Mouse (Mus musculus): ENCODE data around the gene Limd2. TPM values are rescaled to one million over a fixed set of nuclear protein-coding genes. Genes with fewer than 3 reads are reported as not detected.

Limd2 gene
- polyA plus RNA-seq, 1 experiment from 2014 or later, result 187 TPM

Other genes with a start within 250 kb of the Limd2 start
- gene Cyb561, start 207.5 kb downstream of the Limd2 start, polyA plus RNA-seq (2015; fragmentation: Nextera tagmentation; extraction: Ambion mirVana), result 27.6 and 29.8 TPM in 2 replicates
- gene Ace, start 192.9 kb downstream of the Limd2 start, polyA plus RNA-seq (2015; fragmentation: Nextera tagmentation; extraction: Ambion mirVana), result 2.0 and 2.4 TPM in 2 replicates
- gene Ace3, start 166.2 kb downstream of the Limd2 start, polyA plus RNA-seq (2015; fragmentation: Nextera tagmentation; extraction: Ambion mirVana), result not detected in 2 replicates
- gene Kcnh6, start 152.7 kb downstream of the Limd2 start, polyA plus RNA-seq (2015; fragmentation: Nextera tagmentation; extraction: Ambion mirVana), result 9.2 and 16.7 TPM in 2 replicates
- 110 and 116 TPM in 2 replicates for gene Dcaf7, start 124.0 kb downstream of the Limd2 start, polyA plus RNA-seq (2015; fragmentation: Nextera tagmentation; extraction: Ambion mirVana)
- gene Taco1, start 94.8 kb downstream of the Limd2 start, polyA plus RNA-seq (2015; fragmentation: Nextera tagmentation; extraction: Ambion mirVana), result 7.5 and 8.9 TPM in 2 replicates
- gene Map3k3, start 76.2 kb downstream of the Limd2 start, polyA plus RNA-seq (2015; fragmentation: Nextera tagmentation; extraction: Ambion mirVana), result 15.9 and 18.0 TPM in 2 replicates
- not detected in 2 replicates for gene Gm10840, start within 50 bp of the Limd2 start, polyA plus RNA-seq (2015; fragmentation: Nextera tagmentation; extraction: Ambion mirVana)
- 32.8 and 33.5 TPM in 2 replicates for gene Strada, start 41.3 kb upstream of the Limd2 start, polyA plus RNA-seq (2015; fragmentation: Nextera tagmentation; extraction: Ambion mirVana)
- gene Ccdc47, start 55.5 kb upstream of the Limd2 start, polyA plus RNA-seq (2015; fragmentation: Nextera tagmentation; extraction: Ambion mirVana), result 96.7 and 111 TPM in 2 replicates
- 87.1 and 89.8 TPM in 2 replicates for gene Ddx42, start 56.1 kb upstream of the Limd2 start, polyA plus RNA-seq (2015; fragmentation: Nextera tagmentation; extraction: Ambion mirVana)
- gene Ftsj3, start 95.2 kb upstream of the Limd2 start, polyA plus RNA-seq (2015; fragmentation: Nextera tagmentation; extraction: Ambion mirVana), result 35.3 and 42.4 TPM in 2 replicates
- 360 and 361 TPM in 2 replicates for gene Psmc5, start 95.3 kb upstream of the Limd2 start, polyA plus RNA-seq (2015; fragmentation: Nextera tagmentation; extraction: Ambion mirVana)
- gene Smarcd2, start 112.1 kb upstream of the Limd2 start, polyA plus RNA-seq (2015; fragmentation: Nextera tagmentation; extraction: Ambion mirVana), result 21.8 and 24.3 TPM in 2 replicates
- gene Tcam1, start 115.8 kb upstream of the Limd2 start, polyA plus RNA-seq (2015; fragmentation: Nextera tagmentation; extraction: Ambion mirVana), result 0.06 and 0.12 TPM in 2 replicates
- gene Gh, start 141.0 kb upstream of the Limd2 start, polyA plus RNA-seq (2015; fragmentation: Nextera tagmentation; extraction: Ambion mirVana), result not detected in 2 replicates
- gene Cd79b, start 153.9 kb upstream of the Limd2 start, polyA plus RNA-seq (2015; fragmentation: Nextera tagmentation; extraction: Ambion mirVana), result 0.99 and 1.6 TPM in 2 replicates
- 0.10 TPM in 1 of 2 replicates, not detected in the other for gene Scn4a, start 192.4 kb upstream of the Limd2 start, polyA plus RNA-seq (2015; fragmentation: Nextera tagmentation; extraction: Ambion mirVana)
- gene Prr29, start 204.6 kb upstream of the Limd2 start, polyA plus RNA-seq (2015; fragmentation: Nextera tagmentation; extraction: Ambion mirVana), result not detected in 2 replicates
- 18.3 and 19.3 TPM in 2 replicates for gene Icam2, start 227.2 kb upstream of the Limd2 start, polyA plus RNA-seq (2015; fragmentation: Nextera tagmentation; extraction: Ambion mirVana)

All from neural tube, embryonic 13.5 days (tissue).